Mouse (Mus musculus): ENCODE results near the gene Ccdc40. TPM values are rescaled to one million over a fixed set of nuclear protein-coding genes. Genes with fewer than 3 reads are reported as not detected.
A peak's percentile ranks its signal among the peaks of the same experiment; 100 is the strongest.
"Not testable (repeated sequence)": the region's sequence is repeated elsewhere in the genome, so short reads cannot be mapped to it uniquely, and the experiment has no call there.

Ccdc40 gene
- polyA plus RNA-seq, 1 experiment from 2014 or later: 6.5 TPM

- H3K4me1 ChIP-seq; H3K4me3 ChIP-seq (replicated peaks); H3K4me2 ChIP-seq; ATAC-seq (replicated peaks; ENCODE audit: low FRiP score); H3K9me3 ChIP-seq (replicated peaks); H3K27ac ChIP-seq; H3K9ac ChIP-seq; H3K27me3 ChIP-seq: not testable (repeated sequence)
- peaks cover 41% of the 10 kb centered on the region for H3K36me3 ChIP-seq
- WGBS: 58% methylated on average over 3 of the region's 3 CpGs
These were observed 44.1 kb downstream of the Ccdc40 start for GRCm38 (mm10) chr11:119272492-119272891.

GRCm38 (mm10) chr11:119273186-119273930 is 45.0 kb downstream of the Ccdc40 start:
- no peak overlapping the region for H3K27ac ChIP-seq
- no peak overlapping the region for H3K4me2 ChIP-seq
- H3K9ac ChIP-seq: no peak overlapping the region
- no peaks in the 10 kb centered on the region for H3K27me3 ChIP-seq
- H3K36me3 ChIP-seq: peaks cover 41% of the 10 kb centered on the region
- no peaks in the 10 kb centered on the region for H3K9me3 ChIP-seq (replicated peaks)
- no peak for ATAC-seq (replicated peaks; ENCODE audit: low FRiP score)
- H3K4me3 ChIP-seq (replicated peaks): no peak overlapping the region
- H3K4me1 ChIP-seq: peaks cover 3% of the 10 kb centered on the region
- WGBS: 86% methylated on average over 8 of the region's 8 CpGs

- H3K4me1 ChIP-seq: no peaks in the 10 kb centered on the region
- ATAC-seq (replicated peaks; ENCODE audit: low FRiP score): no peak
- 83% methylated on average over 15 of the region's 15 CpGs for WGBS
These were observed 52.7 kb downstream of the Ccdc40 start for GRCm38 (mm10) chr11:119281030-119281429.

GRCm38 (mm10) chr11:119285791-119286527 is 57.6 kb downstream of the Ccdc40 start:
- no peak for ATAC-seq (replicated peaks; ENCODE audit: low FRiP score)
- Histone ChIP-seq H3K4me2 (no peak overlapping the region), H3K36me3 (peaks cover 81% of the 10 kb centered on the region), H3K27ac (no peak overlapping the region), H3K4me3 (replicated peaks) (no peak overlapping the region), H3K27me3 (no peaks in the 10 kb centered on the region), H3K9ac (no peak overlapping the region), H3K9me3 (replicated peaks) (no peaks in the 10 kb centered on the region), H3K4me1 (no peaks in the 10 kb centered on the region)
- 49% methylated on average over 9 of the region's 9 CpGs for WGBS

More at GRCm38 (mm10) chr11:119281030-119281429, 52.7 kb downstream of the Ccdc40 start:
- peaks cover 48% of the 10 kb centered on the region for H3K36me3 ChIP-seq
- H3K27me3 ChIP-seq: no peaks in the 10 kb centered on the region
- H3K4me3 ChIP-seq (replicated peaks): no peak overlapping the region
- no peaks in the 10 kb centered on the region for H3K9me3 ChIP-seq (replicated peaks)
- H3K27ac ChIP-seq: no peak overlapping the region
- H3K9ac ChIP-seq: no peak overlapping the region
- no peak overlapping the region for H3K4me2 ChIP-seq

GRCm38 (mm10) chr11:119287207-119287992 is 59.0 kb downstream of the Ccdc40 start:
- H3K9ac ChIP-seq: no peak overlapping the region
- H3K27me3 ChIP-seq: no peaks in the 10 kb centered on the region
- no peak overlapping the region for H3K4me3 ChIP-seq (replicated peaks)
- peaks cover 94% of the 10 kb centered on the region for H3K36me3 ChIP-seq
- H3K27ac ChIP-seq: no peak overlapping the region
- H3K4me2 ChIP-seq: no peak overlapping the region
- no peak for ATAC-seq (replicated peaks; ENCODE audit: low FRiP score)
- no peaks in the 10 kb centered on the region for H3K4me1 ChIP-seq
- H3K9me3 ChIP-seq (replicated peaks): no peaks in the 10 kb centered on the region
- 87% methylated on average over 20 of the region's 20 CpGs for WGBS

GRCm38 (mm10) chr11:119292861-119293260 is 64.5 kb downstream of the Ccdc40 start:
- H3K4me1 ChIP-seq; H3K4me3 ChIP-seq (replicated peaks); H3K27ac ChIP-seq; H3K9me3 ChIP-seq (replicated peaks); H3K9ac ChIP-seq; H3K27me3 ChIP-seq; H3K4me2 ChIP-seq; ATAC-seq (replicated peaks; ENCODE audit: low FRiP score): not testable (repeated sequence)
- peaks cover 100% of the 10 kb centered on the region for H3K36me3 ChIP-seq
- WGBS: 92% methylated on average over 8 of the region's 8 CpGs

GRCm38 (mm10) chr11:119297996-119298395 is 69.6 kb downstream of the Ccdc40 start:
- no peak overlapping the region for H3K27ac ChIP-seq
- no peak for ATAC-seq (replicated peaks; ENCODE audit: low FRiP score)
- H3K4me3 ChIP-seq (replicated peaks): peak overlapping the region; percentile 99; the same call in 1 of the 2 replicates
- H3K36me3 ChIP-seq: peaks cover 53% of the 10 kb centered on the region
- WGBS: 80% methylated on average over 6 of the region's 6 CpGs
- no peak overlapping the region for H3K9ac ChIP-seq
- H3K4me2 ChIP-seq: peak overlapping the region; percentile 93; the same call in 1 of the 2 replicates
- no peaks in the 10 kb centered on the region for H3K9me3 ChIP-seq (replicated peaks)
- H3K4me1 ChIP-seq: peaks cover 20% of the 10 kb centered on the region
- H3K27me3 ChIP-seq: no peaks in the 10 kb centered on the region

GRCm38 (mm10) chr11:119298917-119299316 is 70.5 kb downstream of the Ccdc40 start:
- 13% methylated on average over 7 of the region's 7 CpGs for WGBS
- peak overlapping the region; percentile 96; the same call in 1 of the 2 replicates for H3K27ac ChIP-seq
- peak overlapping the region; percentile 98 for H3K9ac ChIP-seq
- H3K27me3 ChIP-seq: 0 out of 2 replicates have a peak, but pooled peaks cover 3% of the 10 kb centered on the region
- ATAC-seq (replicated peaks; ENCODE audit: low FRiP score): no peak
- H3K9me3 ChIP-seq (replicated peaks): no peaks in the 10 kb centered on the region
- H3K4me1 ChIP-seq: peaks cover 20% of the 10 kb centered on the region
- peak overlapping the region; percentile 99 for H3K4me3 ChIP-seq (replicated peaks)
- H3K36me3 ChIP-seq: peaks cover 44% of the 10 kb centered on the region
- peak overlapping the region; percentile 93 for H3K4me2 ChIP-seq

- H3K27me3 ChIP-seq: 0 out of 2 replicates have a peak, but pooled peaks cover 6% of the 10 kb centered on the region
- H3K4me3 ChIP-seq (replicated peaks): peak within 1 kb of the TSS; percentile 99
- peak within 1 kb of the TSS; percentile 93 for H3K4me2 ChIP-seq
- H3K4me1 ChIP-seq: peaks cover 20% of the 10 kb centered on the region
- H3K9me3 ChIP-seq (replicated peaks): no peaks in the 10 kb centered on the region
- under 1% methylated on average over 89 of the region's 89 CpGs for WGBS
- ATAC-seq (replicated peaks; ENCODE audit: low FRiP score): peak; percentile 96
- H3K36me3 ChIP-seq: peaks cover 37% of the 10 kb centered on the region
- H3K9ac ChIP-seq: peak within 1 kb of the TSS; percentile 98
- peak within 1 kb of the TSS; percentile 96 for H3K27ac ChIP-seq
These were observed 71.2 kb downstream of the Ccdc40 start, which contains the start of gene Eif4a3 for GRCm38 (mm10) chr11:119299391-119300245. Gene Eif4a3, minus strand, starts transcription at chr11:119300089.

GRCm38 (mm10) chr11:119300246-119300935 is 72.0 kb downstream of the Ccdc40 start:
- Histone ChIP-seq H3K27ac (peak overlapping the region; percentile 96), H3K4me1 (peaks cover 25% of the 10 kb centered on the region), H3K36me3 (peaks cover 29% of the 10 kb centered on the region), H3K4me2 (peak overlapping the region; percentile 93), H3K9ac (peak overlapping the region; percentile 98), H3K27me3 (0 out of 2 replicates have a peak, but pooled peaks cover 6% of the 10 kb centered on the region), H3K9me3 (replicated peaks) (no peaks in the 10 kb centered on the region), H3K4me3 (replicated peaks) (peak overlapping the region; percentile 99)
- no peak; the same call in 1 of the 2 replicates for ATAC-seq (replicated peaks; ENCODE audit: low FRiP score)
- 2% methylated on average over 31 of the region's 31 CpGs for WGBS

Measured in kidney, embryonic 15.5 days (tissue).